Mouse (Mus musculus): Measurements from ENCODE around the gene Slc25a10.

Gene Slc25a10

DNA sequence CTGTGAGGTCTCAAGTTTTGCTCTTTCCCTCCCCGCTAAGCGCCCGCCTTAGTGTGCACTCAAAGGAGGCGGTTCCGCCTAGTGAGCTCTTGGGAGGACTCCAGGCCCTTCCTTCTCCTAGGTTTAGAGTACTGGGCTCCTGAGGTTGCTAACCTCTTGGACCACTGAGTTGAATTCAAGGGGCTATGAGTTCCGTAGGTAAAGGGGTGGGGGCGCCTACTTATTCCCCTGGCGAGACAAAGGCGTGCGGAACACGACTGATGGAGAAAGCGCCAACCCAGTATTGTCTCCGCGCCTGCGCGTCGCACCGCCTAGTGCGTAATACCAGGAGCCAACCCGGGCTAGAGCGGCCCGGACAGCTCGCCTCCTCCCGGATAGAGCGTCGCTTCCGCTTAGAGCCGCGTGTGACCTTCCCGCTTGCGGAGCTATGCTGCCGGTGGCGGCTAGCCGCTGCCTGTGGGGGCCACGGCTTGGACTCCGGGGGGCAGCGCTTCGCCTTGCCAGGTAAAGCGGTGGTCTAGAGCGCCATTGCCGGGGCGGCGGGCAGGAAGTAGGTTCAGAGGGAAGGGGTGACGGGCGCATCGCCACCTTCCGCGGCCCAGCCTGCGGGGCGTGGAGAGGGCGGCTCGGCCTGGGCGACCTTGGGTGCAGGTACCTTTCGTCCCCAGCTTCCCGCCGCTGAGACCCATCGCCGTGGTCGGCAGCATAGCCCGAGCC is 7.2 kb upstream of the Slc25a10 start, which contains the start of gene Mrpl12:
Gene Mrpl12 (plus strand): TSS at position 349 of the 717 bp plus-strand sequence.
- peak; percentile 89 for DNase-seq (ENCODE audit: low spot score in 2 of 2)

- DNase-seq (ENCODE audit: low spot score in 2 of 2) = no peak
Measured at GRCm38 (mm10) chr11:120485251-120485650, 6.4 kb upstream of the Slc25a10 start.

DNA sequence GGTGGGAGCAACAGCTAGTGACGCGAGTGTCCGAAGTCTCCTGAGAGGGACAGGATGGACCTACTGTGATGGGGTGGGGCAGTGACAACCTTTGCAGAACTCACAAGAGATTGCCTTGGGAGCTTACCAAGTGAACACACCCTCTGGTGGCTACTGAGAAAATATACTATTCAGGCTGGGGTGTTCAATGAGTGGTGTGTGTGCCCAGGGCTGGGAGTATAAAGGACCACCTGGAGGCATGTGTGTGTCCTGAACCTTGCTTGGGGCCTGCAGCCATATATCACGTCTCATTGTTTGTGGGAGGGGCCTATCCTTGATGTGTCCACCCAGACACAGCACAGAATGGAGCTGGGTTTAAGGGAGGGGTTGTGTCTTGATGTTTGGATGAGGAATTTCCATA is 3.1 kb upstream of the Slc25a10 start:
- no peak for DNase-seq (ENCODE audit: low spot score in 2 of 2)

GRCm38 (mm10) chr11:120489054-120489761 is 2.4 kb upstream of the Slc25a10 start:
- peak in 1 of 2 experiments; percentile 34 for DNase-seq (ENCODE audit: low spot score in 2 of 2)

GRCm38 (mm10) chr11:120490291-120491046 is 1.2 kb upstream of the Slc25a10 start:
- DNase-seq (ENCODE audit: low spot score in 2 of 2) = no peak

- peak in 1 of 2 experiments; percentile 29 for DNase-seq (ENCODE audit: low spot score in 2 of 2)
Measured at GRCm38 (mm10) chr11:120492024-120492877, 611 bp downstream of the Slc25a10 start.

- DNase-seq (ENCODE audit: low spot score in 2 of 2) = no peak
Measured at GRCm38 (mm10) chr11:120492878-120493203, 1.2 kb downstream of the Slc25a10 start.

DNA sequence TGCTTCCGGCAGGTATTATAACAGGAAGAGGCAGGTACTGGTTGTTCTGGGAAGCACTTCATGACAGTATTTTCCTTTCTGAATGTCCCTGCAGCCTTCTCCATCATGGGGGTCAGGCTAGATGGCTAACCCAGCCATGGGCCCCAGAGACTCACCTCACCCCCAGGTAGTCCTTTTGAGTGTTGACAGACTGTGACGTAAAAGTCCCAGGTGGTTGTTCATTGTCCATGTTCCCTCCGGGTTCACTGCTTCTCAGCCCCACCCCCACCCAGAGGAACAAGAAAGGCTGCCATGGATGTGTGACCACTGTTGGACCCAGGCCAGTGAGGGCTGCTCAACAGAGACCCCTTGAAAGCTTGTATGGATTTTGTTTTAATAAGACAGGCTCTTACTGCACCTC is 1.7 kb downstream of the Slc25a10 start:
- DNase-seq (ENCODE audit: low spot score in 2 of 2) = no peak

DNA sequence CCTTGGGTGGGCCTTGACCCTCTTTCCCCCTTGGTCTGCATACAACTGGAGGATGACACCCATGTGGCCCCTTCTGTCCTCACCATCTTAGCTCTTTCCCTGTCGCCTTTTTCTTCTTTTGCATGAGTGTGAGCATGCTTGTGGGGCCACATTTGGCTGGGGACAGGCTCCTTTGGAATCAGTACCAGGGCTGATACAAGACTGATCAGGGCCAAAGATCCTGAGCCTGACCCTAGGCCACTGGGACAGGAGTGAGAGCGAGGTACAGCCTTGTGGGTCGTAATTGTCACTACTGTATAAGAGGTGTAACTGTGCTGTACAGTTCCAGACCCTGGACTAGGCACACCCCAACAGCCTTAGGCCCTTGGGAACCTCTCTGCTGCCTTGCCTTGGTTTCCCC is 2.3 kb downstream of the Slc25a10 start:
- no peak for DNase-seq (ENCODE audit: low spot score in 2 of 2)

- DNase-seq (ENCODE audit: low spot score in 2 of 2) = no peak
Measured at GRCm38 (mm10) chr11:120497436-120497835, 5.8 kb downstream of the Slc25a10 start.

GRCm38 (mm10) chr11:120498226-120498625 is 6.6 kb downstream of the Slc25a10 start:
- DNase-seq (ENCODE audit: low spot score in 2 of 2) = no peak

GRCm38 (mm10) chr11:120498891-120499290 is 7.3 kb downstream of the Slc25a10 start:
- no peak for DNase-seq (ENCODE audit: low spot score in 2 of 2)

GRCm38 (mm10) chr11:120499894-120500293 is 8.3 kb downstream of the Slc25a10 start:
- DNase-seq (ENCODE audit: low spot score in 2 of 2) = no peak

DNA sequence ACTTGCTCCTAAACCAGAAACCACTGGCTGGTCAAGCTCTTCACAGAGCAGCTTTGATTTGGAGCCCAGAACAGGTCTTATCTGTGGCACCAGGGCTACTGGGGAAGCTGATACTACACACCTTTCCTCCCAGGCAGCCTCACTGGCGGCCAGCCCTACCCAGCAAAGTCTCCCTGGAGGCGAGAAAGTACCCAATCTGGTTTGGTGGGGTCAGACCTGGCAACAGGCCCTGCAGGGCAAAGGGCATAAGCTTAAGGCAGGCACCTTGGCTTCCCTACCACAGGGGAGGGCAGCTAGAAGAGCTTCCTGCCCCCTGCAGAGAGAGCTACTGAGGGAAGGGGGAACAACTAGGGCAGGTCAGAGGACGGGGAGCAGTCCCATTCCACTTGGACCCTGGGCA is 8.7 kb downstream of the Slc25a10 start:
- DNase-seq (ENCODE audit: low spot score in 2 of 2) = no peak

- no peak for DNase-seq (ENCODE audit: low spot score in 2 of 2)
Measured at GRCm38 (mm10) chr11:120501018-120501417, 9.4 kb downstream of the Slc25a10 start.

GRCm38 (mm10) chr11:120501701-120502100 is 10.1 kb downstream of the Slc25a10 start:
- no peak for DNase-seq (ENCODE audit: low spot score in 2 of 2)

- no peak for DNase-seq (ENCODE audit: low spot score in 2 of 2)
Measured at GRCm38 (mm10) chr11:120505661-120506060, 14.0 kb downstream of the Slc25a10 start.

- no peak for DNase-seq (ENCODE audit: low spot score in 2 of 2)
Measured at GRCm38 (mm10) chr11:120506899-120507298, 15.3 kb downstream of the Slc25a10 start.

GRCm38 (mm10) chr11:120507611-120508289 is 16.1 kb downstream of the Slc25a10 start:
- DNase-seq (ENCODE audit: low spot score in 2 of 2) = no peak

- DNase-seq (ENCODE audit: low spot score in 2 of 2) = no peak
Measured at GRCm38 (mm10) chr11:120508290-120508870, 16.7 kb downstream of the Slc25a10 start.

DNA sequence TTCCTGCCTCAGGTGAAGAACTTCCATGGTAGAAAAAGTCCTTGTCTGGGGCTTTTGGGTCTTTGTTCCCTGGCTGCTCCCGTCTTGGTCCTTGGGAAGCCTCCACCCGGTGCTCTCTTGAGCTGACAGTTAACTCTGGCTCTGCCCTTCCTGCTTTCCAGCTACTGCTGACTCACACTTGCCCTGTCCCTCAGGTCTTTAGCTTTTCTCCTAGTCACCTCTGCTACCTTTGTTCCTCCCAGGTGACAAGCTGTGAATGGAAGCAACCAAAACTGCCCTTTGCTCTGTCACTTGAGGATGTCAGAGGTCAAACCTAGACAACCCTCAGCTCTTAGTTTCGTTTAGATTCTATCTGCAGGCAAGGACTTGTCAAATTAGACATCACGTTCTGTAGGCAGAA is 18.3 kb downstream of the Slc25a10 start:
- no peak for DNase-seq (ENCODE audit: low spot score in 2 of 2)

Measured in right cerebral cortex, postnatal 36 days (tissue).